Mouse (Mus musculus) liver, embryonic 16.5 days (tissue): ENCODE measurements around the gene Ap2s1. TPM values are rescaled to one million over a fixed set of nuclear protein-coding genes. Genes with fewer than 3 reads are reported as not detected.
A peak's percentile ranks its signal among the peaks of the same experiment; 100 is the strongest.

ENCODE experiments used
- ATAC-seq: fragments of 200-750 bp; cut with Nextera tagmentation; 2 replicates; pipeline ENCODE4 v1.8.0; 2017; ENCODE audit warnings: low read depth, mild to moderate bottlenecking, moderate number of reproducible peaks, moderate library complexity
- H3K27ac ChIP-seq: fragments of 300-500 bp; sonication (generic); 2 replicates; pipeline ENCODE4 v1.5.1; 2014; ENCODE audit warnings: mild to moderate bottlenecking, low read length
- H3K27me3 ChIP-seq: fragments of 300-500 bp; sonication (generic); 2 replicates; pipeline ENCODE4 v1.6.1; 2014; ENCODE audit warnings: low read depth, low read length, mixed read lengths; ENCODE audit not compliant: control insufficient read depth, insufficient read depth
- H3K36me3 ChIP-seq: fragments of 300-500 bp; sonication (generic); 2 replicates; pipeline ENCODE4 v1.6.1; 2014; ENCODE audit warnings: mild to moderate bottlenecking; ENCODE audit not compliant: control insufficient read depth, insufficient read depth
- H3K4me1 ChIP-seq: fragments of 300-500 bp; sonication (generic); 2 replicates; pipeline ENCODE4 v1.6.1; 2014; ENCODE audit warnings: low read depth, low read length, mixed read lengths; ENCODE audit not compliant: control insufficient read depth
- H3K4me2 ChIP-seq: fragments of 300-500 bp; sonication (generic); 2 replicates; pipeline ENCODE4 v1.6.1; 2014; ENCODE audit warnings: low read depth, low read length, mixed read lengths
- H3K4me3 ChIP-seq: fragments of 300-500 bp; sonication (generic); 2 replicates; pipeline ENCODE4 v1.5.1; 2014; ENCODE audit warnings: low read depth, mild to moderate bottlenecking, low read length
- H3K9ac ChIP-seq: fragments of 300-500 bp; sonication (generic); 2 replicates; pipeline ENCODE4 v1.6.1; 2014; ENCODE audit warnings: low read depth, low read length
- H3K9me3 ChIP-seq: fragments of 300-500 bp; sonication (generic); replicated peaks from 2 replicates; pipeline ENCODE4 v1.6.1; 2016; ENCODE audit warnings: low read length; ENCODE audit not compliant: control insufficient read depth
- WGBS: fragments of 180-500 bp; shearing (Covaris S2); extraction: QIAGEN DNeasy Blood & Tissue Kit; methylation state at CpG from one replicate; pipeline ENCODE4 v1.1.7; 2014; ENCODE audit not compliant: insufficient replicate concordance; 5-methylcytosine and 5-hydroxymethylcytosine counted together
- polyA plus RNA-seq: library from polyadenylated mRNA; unstranded; fragments of >200 nt; fragmentation: Nextera tagmentation; extraction: Ambion mirVana; gene quantifications from 2 replicates; pipeline ENCODE4 v1.2.1, GENCODE M21; 2015

Gene Ap2s1
- polyA plus RNA-seq = 151 and 155 TPM in 2 replicates

DNA sequence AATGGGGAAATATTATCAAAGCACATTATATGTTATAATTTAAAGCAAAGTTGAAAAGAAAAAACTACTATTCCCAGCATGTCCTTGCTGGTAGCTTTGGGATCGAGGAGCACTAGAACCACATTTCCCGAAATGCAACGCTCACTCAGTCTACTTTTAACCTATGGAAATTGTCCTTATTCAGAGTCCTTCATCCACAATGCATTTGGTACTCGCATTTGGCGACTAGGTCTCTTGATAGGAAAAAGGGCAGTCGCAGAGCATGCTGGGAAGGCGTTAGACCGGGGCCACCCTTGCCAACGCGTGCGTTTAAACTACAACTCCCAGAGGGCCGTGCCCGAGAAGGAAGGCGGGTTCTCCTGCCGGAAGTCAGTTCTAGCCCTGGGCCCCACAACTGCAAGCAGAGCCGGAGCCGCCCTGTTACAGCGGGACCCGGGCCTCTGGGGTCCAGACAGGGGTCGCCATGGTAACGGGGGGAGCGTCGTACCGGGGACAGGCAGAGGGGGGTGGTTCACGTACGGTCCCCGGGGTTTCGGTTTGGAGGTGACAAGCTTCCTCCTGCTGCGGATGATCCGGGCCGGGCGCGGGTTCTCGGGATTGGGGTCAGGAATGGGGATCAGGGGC lies at the start of gene Ap2s1:
Gene Ap2s1 (plus strand): TSS at position 338 of the 624 bp plus-strand sequence.
- peak within 1 kb of the TSS; percentile 65 for H3K27ac ChIP-seq
- H3K4me3 ChIP-seq = peak within 1 kb of the TSS; percentile 86
- H3K4me1 ChIP-seq = peaks cover 14% of the 10 kb centered on the region
- peak within 1 kb of the TSS; percentile 89 for H3K4me2 ChIP-seq
- WGBS = under 1% methylated on average over 34 of the region's 34 CpGs
- H3K9me3 ChIP-seq = no peaks in the 10 kb centered on the region
- ATAC-seq = peak; percentile 99
- peaks cover 2% of the 10 kb centered on the region; the same call in 1 of the 2 replicates for H3K36me3 ChIP-seq
- H3K27me3 ChIP-seq = no peaks in the 10 kb centered on the region
- H3K9ac ChIP-seq = peak within 1 kb of the TSS; percentile 94

DNA sequence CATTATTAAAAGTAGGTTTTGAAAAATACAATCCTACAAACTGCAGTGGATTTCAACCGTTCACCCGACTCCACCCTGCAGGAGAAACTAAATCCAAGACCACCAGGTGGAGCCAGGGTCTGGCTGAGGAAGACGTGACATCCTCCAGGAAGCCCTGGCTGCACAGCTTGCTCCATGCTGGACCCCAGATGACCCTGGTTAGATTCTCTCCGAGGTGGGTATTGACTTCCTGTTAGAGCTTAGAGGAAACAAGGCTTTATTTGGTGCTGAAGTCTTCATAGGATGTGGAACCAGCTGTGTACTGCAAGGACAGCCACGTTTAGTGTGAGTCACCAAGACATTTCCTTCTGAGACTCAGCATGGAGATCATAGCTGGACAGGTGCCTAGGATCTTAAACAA lies 49.0 kb upstream of the Ap2s1 start:
- H3K4me2 ChIP-seq = no peak overlapping the region
- H3K9me3 ChIP-seq = 0 out of 2 replicates have a peak, but pooled peaks cover 2% of the 10 kb centered on the region
- ATAC-seq = no peak
- H3K4me1 ChIP-seq = no peaks in the 10 kb centered on the region
- no peaks in the 10 kb centered on the region for H3K27me3 ChIP-seq
- no peak overlapping the region for H3K4me3 ChIP-seq
- H3K36me3 ChIP-seq = no peaks in the 10 kb centered on the region
- H3K9ac ChIP-seq = no peak overlapping the region
- no peak overlapping the region for H3K27ac ChIP-seq
- 46% methylated on average over 5 of the region's 5 CpGs for WGBS

DNA sequence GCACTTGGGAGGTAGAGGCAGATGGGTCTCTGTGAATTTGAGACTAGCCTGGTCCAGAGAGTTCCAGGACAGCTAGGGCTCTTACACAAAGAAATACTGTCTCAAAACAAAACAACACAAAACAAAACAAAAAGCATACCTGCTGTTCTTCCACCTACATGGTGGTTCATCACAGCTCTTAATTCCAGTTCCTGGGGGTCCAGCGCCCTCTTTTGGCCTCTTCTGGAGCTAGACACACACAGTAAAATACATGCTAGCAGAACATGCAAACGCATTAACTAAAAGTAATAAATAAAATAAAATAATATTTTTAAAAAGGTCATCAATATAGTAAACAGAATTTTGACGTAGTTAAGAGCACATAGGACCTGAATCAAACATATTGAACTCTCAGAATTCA lies 43.2 kb upstream of the Ap2s1 start:
- Histone ChIP-seq H3K4me1 (no peaks in the 10 kb centered on the region), H3K27me3 (no peaks in the 10 kb centered on the region), H3K4me3 (no peak overlapping the region), H3K9ac (no peak overlapping the region), H3K9me3 (no peaks in the 10 kb centered on the region), H3K4me2 (no peak overlapping the region), H3K36me3 (no peaks in the 10 kb centered on the region), H3K27ac (no peak overlapping the region)
- no peak for ATAC-seq
- WGBS = 25% methylated on average over 3 of the region's 3 CpGs

DNA sequence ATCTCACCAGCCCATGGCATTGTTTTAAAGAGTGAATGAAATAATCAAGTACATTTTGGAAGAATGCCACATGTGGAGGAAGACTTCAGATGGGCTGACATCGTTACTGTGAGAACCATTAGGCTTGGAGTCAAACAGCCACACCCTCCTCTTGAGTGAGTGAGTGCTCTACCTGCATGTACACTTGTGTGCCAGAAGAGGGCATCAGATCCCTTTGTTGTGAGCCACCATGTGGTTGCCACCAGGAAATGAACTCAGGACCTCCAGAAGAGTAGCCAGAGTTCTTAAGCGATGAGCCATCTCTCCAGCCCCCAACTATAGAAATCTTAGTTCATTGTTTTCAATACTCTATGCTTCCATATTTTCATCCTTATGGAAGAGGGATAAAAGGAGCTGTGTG lies 39.2 kb upstream of the Ap2s1 start:
- Histone ChIP-seq H3K4me2 (no peak overlapping the region), H3K9me3 (no peaks in the 10 kb centered on the region), H3K4me3 (no peak overlapping the region), H3K9ac (no peak overlapping the region), H3K36me3 (no peaks in the 10 kb centered on the region), H3K27ac (no peak overlapping the region), H3K4me1 (no peaks in the 10 kb centered on the region), H3K27me3 (no peaks in the 10 kb centered on the region)
- WGBS = 29% methylated on average over 2 of the region's 2 CpGs
- no peak for ATAC-seq

DNA sequence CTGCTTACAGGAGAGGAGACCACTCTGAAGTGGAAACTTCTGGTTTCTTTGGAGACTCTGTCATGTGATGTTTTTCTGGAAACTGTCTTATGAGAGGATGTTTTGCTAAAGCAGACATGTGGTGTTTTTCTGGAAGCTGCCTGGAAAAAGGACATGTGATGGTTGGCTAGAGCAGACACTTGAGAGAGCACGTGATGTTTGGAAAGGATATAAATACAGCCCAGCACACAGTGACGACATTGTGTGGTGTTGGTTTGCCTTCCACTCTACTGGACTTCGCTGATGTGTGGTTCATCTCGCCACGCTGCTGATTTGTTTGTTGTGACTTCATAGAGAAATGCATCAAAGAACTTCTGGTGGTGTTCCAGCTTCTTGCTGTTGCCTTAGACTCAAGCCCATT lies 37.6 kb upstream of the Ap2s1 start:
- no peak overlapping the region for H3K27ac ChIP-seq
- H3K4me3 ChIP-seq = no peak overlapping the region
- H3K27me3 ChIP-seq = no peaks in the 10 kb centered on the region
- H3K36me3 ChIP-seq = no peaks in the 10 kb centered on the region
- H3K9ac ChIP-seq = no peak overlapping the region
- no peak for ATAC-seq
- H3K4me1 ChIP-seq = no peaks in the 10 kb centered on the region
- 60% methylated on average over 5 of the region's 5 CpGs for WGBS
- no peaks in the 10 kb centered on the region for H3K9me3 ChIP-seq
- no peak overlapping the region for H3K4me2 ChIP-seq

DNA sequence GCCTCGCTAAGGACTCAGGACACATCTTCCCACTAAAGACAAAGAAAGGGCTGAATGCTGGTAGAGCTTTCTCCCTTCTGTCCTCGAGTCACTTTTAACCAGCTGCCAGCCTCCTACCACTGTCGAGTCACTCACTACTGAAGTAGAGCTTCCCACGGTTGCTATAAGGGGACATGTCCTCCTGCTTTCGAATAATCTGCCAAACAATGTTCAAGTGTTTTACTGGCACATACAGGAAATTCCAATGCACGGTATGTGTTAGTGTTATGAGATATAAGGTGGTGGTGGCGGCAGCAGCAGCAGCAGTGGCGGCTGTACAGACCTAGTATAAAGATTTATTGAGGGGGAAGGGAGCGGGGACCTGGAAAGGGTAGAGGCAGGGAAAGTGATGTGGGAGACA lies 31.8 kb upstream of the Ap2s1 start:
- no peak overlapping the region for H3K4me3 ChIP-seq
- H3K27me3 ChIP-seq = no peaks in the 10 kb centered on the region; the same call in 1 of the 2 replicates
- H3K4me1 ChIP-seq = no peaks in the 10 kb centered on the region; the same call in 1 of the 2 replicates
- ATAC-seq = no peak
- WGBS = 29% methylated on average over 9 of the region's 9 CpGs
- H3K36me3 ChIP-seq = no peaks in the 10 kb centered on the region
- H3K9me3 ChIP-seq = no peaks in the 10 kb centered on the region
- H3K27ac ChIP-seq = no peak overlapping the region
- no peak overlapping the region for H3K4me2 ChIP-seq
- no peak overlapping the region for H3K9ac ChIP-seq

DNA sequence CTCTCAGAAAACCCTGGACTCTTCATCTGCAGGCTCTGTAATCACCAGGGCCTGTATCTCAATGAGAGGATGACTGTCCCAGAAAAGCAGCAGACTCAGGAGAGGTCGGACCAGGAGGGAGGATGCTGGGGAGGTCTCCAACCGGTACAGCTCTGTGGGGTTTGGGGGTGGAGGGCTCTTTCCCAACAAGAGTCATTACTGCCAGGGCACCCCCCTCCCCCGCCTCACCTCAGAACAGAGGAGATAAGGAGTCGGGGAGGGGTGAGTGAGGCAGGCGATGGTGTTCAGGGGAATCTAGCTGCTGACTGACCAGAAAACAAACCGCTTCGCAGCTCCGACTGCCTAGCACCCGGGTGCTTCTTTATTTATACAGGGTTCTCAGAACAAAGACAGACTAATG lies 30.0 kb upstream of the Ap2s1 start:
- no peak overlapping the region for H3K4me3 ChIP-seq
- H3K27me3 ChIP-seq = no peaks in the 10 kb centered on the region; the same call in 1 of the 2 replicates
- no peaks in the 10 kb centered on the region; the same call in 1 of the 2 replicates for H3K4me1 ChIP-seq
- no peak overlapping the region for H3K9ac ChIP-seq
- no peaks in the 10 kb centered on the region for H3K9me3 ChIP-seq
- H3K36me3 ChIP-seq = no peaks in the 10 kb centered on the region
- ATAC-seq = no peak
- WGBS = 30% methylated on average over 9 of the region's 9 CpGs
- H3K27ac ChIP-seq = no peak overlapping the region
- no peak overlapping the region for H3K4me2 ChIP-seq

DNA sequence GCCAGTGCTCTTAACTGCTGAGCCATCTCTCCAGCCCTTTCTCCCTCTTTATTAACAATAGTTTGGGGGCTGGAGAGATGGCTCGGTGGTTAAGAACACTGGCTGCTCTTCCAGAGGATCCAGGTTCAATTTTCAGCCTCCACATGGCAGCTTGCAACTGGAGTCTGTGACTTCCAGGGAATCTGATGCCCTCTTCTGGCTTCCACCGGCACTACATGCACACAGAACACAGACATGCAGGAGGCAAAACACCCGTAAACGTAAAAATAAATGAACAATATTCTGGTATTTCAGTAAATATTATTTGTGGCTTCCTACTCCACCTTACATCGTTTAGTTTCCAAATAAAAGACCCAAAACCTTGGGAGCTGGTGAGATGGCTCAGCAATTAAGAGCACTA lies 27.6 kb upstream of the Ap2s1 start:
- WGBS = 63% methylated on average over 5 of the region's 5 CpGs
- Histone ChIP-seq H3K9ac (no peak overlapping the region), H3K4me3 (no peak overlapping the region), H3K27me3 (no peaks in the 10 kb centered on the region; the same call in 1 of the 2 replicates), H3K4me2 (no peak overlapping the region), H3K4me1 (no peaks in the 10 kb centered on the region; the same call in 1 of the 2 replicates), H3K9me3 (no peaks in the 10 kb centered on the region), H3K36me3 (no peaks in the 10 kb centered on the region), H3K27ac (no peak overlapping the region)
- ATAC-seq = no peak

DNA sequence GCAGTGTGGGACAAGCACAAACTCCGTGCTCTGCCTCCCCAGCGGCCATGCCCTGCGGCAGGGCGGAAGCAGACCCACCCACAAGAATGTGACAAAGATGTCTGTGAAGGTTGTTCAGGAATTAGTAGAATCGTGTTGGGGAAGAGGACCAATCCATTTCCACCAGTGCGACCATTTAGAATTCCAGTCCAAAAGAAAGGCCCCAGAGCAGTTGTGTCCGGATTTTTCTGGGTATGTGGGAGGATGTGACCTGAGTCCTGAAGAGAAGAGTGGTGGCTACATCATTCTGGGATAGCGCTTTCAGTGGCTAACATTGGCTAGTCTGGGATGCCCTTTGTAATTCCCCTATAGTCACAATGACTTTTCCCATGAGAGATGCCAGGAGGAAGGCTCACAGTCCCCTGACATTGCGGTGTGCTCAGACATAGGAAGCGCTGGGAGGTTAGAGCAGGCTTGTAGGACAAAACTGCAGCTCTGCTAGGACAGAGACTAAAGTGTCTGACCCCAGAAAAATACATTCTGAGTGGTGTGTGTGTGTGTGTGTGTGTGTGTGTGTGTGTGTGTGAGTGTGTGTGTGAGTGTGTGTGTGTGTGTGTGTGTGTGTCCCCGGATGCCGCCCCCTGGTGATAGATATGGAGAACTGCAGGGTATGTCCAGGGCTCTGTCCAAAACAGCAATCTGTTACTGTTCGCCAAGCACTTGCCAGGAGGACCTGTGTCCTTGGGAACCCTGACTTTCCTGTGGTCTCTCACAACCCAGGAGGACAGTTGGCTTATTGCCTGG lies 25.4 kb upstream of the Ap2s1 start:
- no peak overlapping the region for H3K9ac ChIP-seq
- H3K4me2 ChIP-seq = no peak overlapping the region

More for the DNA sequence above, 25.4 kb upstream of the Ap2s1 start:
- ATAC-seq = no peak
- H3K9me3 ChIP-seq = no peaks in the 10 kb centered on the region
- H3K36me3 ChIP-seq = no peaks in the 10 kb centered on the region
- no peak overlapping the region for H3K27ac ChIP-seq
- H3K4me3 ChIP-seq = no peak overlapping the region
- WGBS = 68% methylated on average over 13 of the region's 13 CpGs
- H3K27me3 ChIP-seq = no peaks in the 10 kb centered on the region
- no peaks in the 10 kb centered on the region; the same call in 1 of the 2 replicates for H3K4me1 ChIP-seq
